Mouse (Mus musculus): ENCODE results near the gene Ccdc62. TPM values are rescaled to one million over a fixed set of nuclear protein-coding genes. Genes with fewer than 3 reads are reported as not detected.

The Ccdc62 gene
- polyA plus RNA-seq, 1 experiment from 2014 or later, result 6.8 TPM

- no peak for ATAC-seq (ENCODE audit: low FRiP score, low TSS enrichment)
- H3K27me3 ChIP-seq (ENCODE audit: insufficient read depth, low read length), result no peaks in the 10 kb centered on the region
- H3K4me2 ChIP-seq (replicated peaks; ENCODE audit: low read depth, low read length), result no peak overlapping the region
- no peaks in the 10 kb centered on the region for H3K36me3 ChIP-seq (ENCODE audit: insufficient read depth, low read length)
- no peak overlapping the region for H3K4me3 ChIP-seq (ENCODE audit: low read length)
- H3K9me3 ChIP-seq (ENCODE audit: low read length), result no peaks in the 10 kb centered on the region
- H3K9ac ChIP-seq (replicated peaks; ENCODE audit: low read length), result no peak overlapping the region
- 0 out of 2 replicates have a peak, but pooled peaks cover 4% of the 10 kb centered on the region for H3K4me1 ChIP-seq (ENCODE audit: insufficient read depth, low read length)
- 85% methylated on average over 13 of the region's 13 CpGs for WGBS
- H3K27ac ChIP-seq (ENCODE audit: low read length), result no peak overlapping the region
These were observed 33.1 kb upstream of the Ccdc62 start for GRCm38 (mm10) chr5:123897352-123897751.

- 71% methylated on average over 11 of the region's 11 CpGs for WGBS
- no peak overlapping the region for H3K9ac ChIP-seq (replicated peaks; ENCODE audit: low read length)
- H3K4me3 ChIP-seq (ENCODE audit: low read length), result no peak overlapping the region
- no peaks in the 10 kb centered on the region for H3K27me3 ChIP-seq (ENCODE audit: insufficient read depth, low read length)
- H3K27ac ChIP-seq (ENCODE audit: low read length), result no peak overlapping the region
- H3K36me3 ChIP-seq (ENCODE audit: insufficient read depth, low read length), result peaks cover 8% of the 10 kb centered on the region
- H3K4me2 ChIP-seq (replicated peaks; ENCODE audit: low read depth, low read length), result no peak overlapping the region
- peaks cover 14% of the 10 kb centered on the region for H3K4me1 ChIP-seq (ENCODE audit: insufficient read depth, low read length)
- ATAC-seq (ENCODE audit: low FRiP score, low TSS enrichment), result no peak
- no peaks in the 10 kb centered on the region for H3K9me3 ChIP-seq (ENCODE audit: low read length)
These were observed 26.3 kb upstream of the Ccdc62 start for GRCm38 (mm10) chr5:123904059-123904672.

GRCm38 (mm10) chr5:123906146-123906975, 24.1 kb upstream of the Ccdc62 start:
- Histone ChIP-seq H3K4me2 (replicated peaks; ENCODE audit: low read depth, low read length) (peak overlapping the region; percentile 30), H3K27me3 (ENCODE audit: insufficient read depth, low read length) (no peaks in the 10 kb centered on the region), H3K27ac (ENCODE audit: low read length) (no peak overlapping the region), H3K4me1 (ENCODE audit: insufficient read depth, low read length) (peaks cover 14% of the 10 kb centered on the region), H3K9ac (replicated peaks; ENCODE audit: low read length) (no peak overlapping the region), H3K9me3 (ENCODE audit: low read length) (no peaks in the 10 kb centered on the region), H3K4me3 (ENCODE audit: low read length) (no peak overlapping the region), H3K36me3 (ENCODE audit: insufficient read depth, low read length) (peaks cover 27% of the 10 kb centered on the region)
- 72% methylated on average over 17 of the region's 17 CpGs for WGBS
- ATAC-seq (ENCODE audit: low FRiP score, low TSS enrichment), result no peak

- WGBS, result under 1% methylated on average over 57 of the region's 61 CpGs
- peak within 1 kb of the TSS; percentile 96 for H3K4me2 ChIP-seq (replicated peaks; ENCODE audit: low read depth, low read length)
- peak within 1 kb of the TSS; percentile 90 for H3K9ac ChIP-seq (replicated peaks; ENCODE audit: low read length)
- peaks cover 14% of the 10 kb centered on the region for H3K4me1 ChIP-seq (ENCODE audit: insufficient read depth, low read length)
- peak; percentile 98 for ATAC-seq (ENCODE audit: low FRiP score, low TSS enrichment)
- peak within 1 kb of the TSS; percentile 80 for H3K4me3 ChIP-seq (ENCODE audit: low read length)
- H3K9me3 ChIP-seq (ENCODE audit: low read length), result no peaks in the 10 kb centered on the region
- peaks cover 33% of the 10 kb centered on the region for H3K36me3 ChIP-seq (ENCODE audit: insufficient read depth, low read length)
- H3K27me3 ChIP-seq (ENCODE audit: insufficient read depth, low read length), result no peaks in the 10 kb centered on the region
- peak within 1 kb of the TSS; percentile 25 for H3K27ac ChIP-seq (ENCODE audit: low read length)
These were observed 23.4 kb upstream of the Ccdc62 start, which contains the start of gene Denr for GRCm38 (mm10) chr5:123906976-123907630. Gene Denr (plus strand): TSS chr5:123907175.

- no peaks in the 10 kb centered on the region for H3K9me3 ChIP-seq (ENCODE audit: low read length)
- ATAC-seq (ENCODE audit: low FRiP score, low TSS enrichment), result no peak
- peak overlapping the region; percentile 90 for H3K9ac ChIP-seq (replicated peaks; ENCODE audit: low read length)
- H3K27me3 ChIP-seq (ENCODE audit: insufficient read depth, low read length), result no peaks in the 10 kb centered on the region
- H3K36me3 ChIP-seq (ENCODE audit: insufficient read depth, low read length), result peaks cover 34% of the 10 kb centered on the region
- peak overlapping the region; percentile 25; the same call in 1 of the 2 replicates for H3K27ac ChIP-seq (ENCODE audit: low read length)
- H3K4me1 ChIP-seq (ENCODE audit: insufficient read depth, low read length), result peaks cover 14% of the 10 kb centered on the region
- H3K4me2 ChIP-seq (replicated peaks; ENCODE audit: low read depth, low read length), result peak overlapping the region; percentile 96
- 3% methylated on average over 10 of the region's 10 CpGs for WGBS
- H3K4me3 ChIP-seq (ENCODE audit: low read length), result peak overlapping the region; percentile 80
These were observed 22.9 kb upstream of the Ccdc62 start for GRCm38 (mm10) chr5:123907631-123907977.

- no peaks in the 10 kb centered on the region for H3K27me3 ChIP-seq (ENCODE audit: insufficient read depth, low read length)
- no peak for ATAC-seq (ENCODE audit: low FRiP score, low TSS enrichment)
- no peak overlapping the region for H3K4me2 ChIP-seq (replicated peaks; ENCODE audit: low read depth, low read length)
- peaks cover 50% of the 10 kb centered on the region for H3K36me3 ChIP-seq (ENCODE audit: insufficient read depth, low read length)
- H3K9me3 ChIP-seq (ENCODE audit: low read length), result no peaks in the 10 kb centered on the region
- H3K9ac ChIP-seq (replicated peaks; ENCODE audit: low read length), result no peak overlapping the region
- H3K4me3 ChIP-seq (ENCODE audit: low read length), result no peak overlapping the region
- no peaks in the 10 kb centered on the region for H3K4me1 ChIP-seq (ENCODE audit: insufficient read depth, low read length)
- WGBS, result 88% methylated on average over 3 of the region's 3 CpGs
- H3K27ac ChIP-seq (ENCODE audit: low read length), result no peak overlapping the region
These were observed 15.6 kb upstream of the Ccdc62 start for GRCm38 (mm10) chr5:123914852-123915251.

GRCm38 (mm10) chr5:123922112-123922511, 8.4 kb upstream of the Ccdc62 start:
- no peaks in the 10 kb centered on the region for H3K9me3 ChIP-seq (ENCODE audit: low read length)
- no peak overlapping the region for H3K9ac ChIP-seq (replicated peaks; ENCODE audit: low read length)
- no peak overlapping the region for H3K4me3 ChIP-seq (ENCODE audit: low read length)
- H3K27ac ChIP-seq (ENCODE audit: low read length), result no peak overlapping the region
- peaks cover 72% of the 10 kb centered on the region for H3K36me3 ChIP-seq (ENCODE audit: insufficient read depth, low read length)
- no peak for ATAC-seq (ENCODE audit: low FRiP score, low TSS enrichment)
- no peaks in the 10 kb centered on the region for H3K4me1 ChIP-seq (ENCODE audit: insufficient read depth, low read length)
- no peak overlapping the region for H3K4me2 ChIP-seq (replicated peaks; ENCODE audit: low read depth, low read length)
- WGBS, result 94% methylated on average over 6 of the region's 6 CpGs
- H3K27me3 ChIP-seq (ENCODE audit: insufficient read depth, low read length), result no peaks in the 10 kb centered on the region

GRCm38 (mm10) chr5:123927118-123927517, 3.4 kb upstream of the Ccdc62 start, which contains the start of gene Gm43518:
Gene Gm43518 (plus strand): TSS chr5:123927418.
- 90% methylated on average over 9 of the region's 9 CpGs for WGBS
- Histone ChIP-seq H3K27me3 (ENCODE audit: insufficient read depth, low read length) (no peaks in the 10 kb centered on the region), H3K9ac (replicated peaks; ENCODE audit: low read length) (no peak within 1 kb of the TSS), H3K27ac (ENCODE audit: low read length) (no peak within 1 kb of the TSS), H3K4me3 (ENCODE audit: low read length) (no peak within 1 kb of the TSS), H3K36me3 (ENCODE audit: insufficient read depth, low read length) (peaks cover 55% of the 10 kb centered on the region), H3K9me3 (ENCODE audit: low read length) (no peaks in the 10 kb centered on the region), H3K4me1 (ENCODE audit: insufficient read depth, low read length) (peaks cover 4% of the 10 kb centered on the region; the same call in 1 of the 2 replicates), H3K4me2 (replicated peaks; ENCODE audit: low read depth, low read length) (no peak within 1 kb of the TSS)
- ATAC-seq (ENCODE audit: low FRiP score, low TSS enrichment), result no peak

- H3K4me3 ChIP-seq (ENCODE audit: low read length), result peak overlapping the region; percentile 81
- WGBS, result 49% methylated on average over 13 of the region's 13 CpGs
- H3K9ac ChIP-seq (replicated peaks; ENCODE audit: low read length), result peak overlapping the region; percentile 99
- no peaks in the 10 kb centered on the region for H3K27me3 ChIP-seq (ENCODE audit: insufficient read depth, low read length)
- peaks cover 19% of the 10 kb centered on the region for H3K36me3 ChIP-seq (ENCODE audit: insufficient read depth, low read length)
- H3K4me1 ChIP-seq (ENCODE audit: insufficient read depth, low read length), result peaks cover 4% of the 10 kb centered on the region; the same call in 1 of the 2 replicates
- no peaks in the 10 kb centered on the region for H3K9me3 ChIP-seq (ENCODE audit: low read length)
- H3K4me2 ChIP-seq (replicated peaks; ENCODE audit: low read depth, low read length), result peak overlapping the region; percentile 80
- peak overlapping the region; percentile 92 for H3K27ac ChIP-seq (ENCODE audit: low read length)
- ATAC-seq (ENCODE audit: low FRiP score, low TSS enrichment), result peak; percentile 22; the same call in 1 of the 2 replicates
These were observed 652 bp downstream of the Ccdc62 start for GRCm38 (mm10) chr5:123931131-123931530.

All from kidney, embryonic 16.5 days (tissue).